Mouse (Mus musculus): ENCODE data around the gene Babam1.

- TF ChIP-seq CTCF (IDR thresholded peaks at IDR 0.05; ENCODE audit: low read depth) (peak; percentile 31; the same call in 1 of the 2 replicates), EP300 (optimal IDR thresholded peaks at IDR 0.05) (no peak)
These were observed 38.6 kb upstream of the Babam1 start for GRCm38 (mm10) chr8:71358026-71358425.
